ENCODE assay signal across 9 mouse cellular contexts in genomic region chr2:180069770-180070480, GRCm38 (mm10). TPM values are rescaled to one million over a fixed set of nuclear protein-coding genes. Genes with fewer than 3 reads are reported as not detected.
DNase-seq lines count a peak whose midpoint lies in the region; ATAC-seq and TF ChIP-seq lines count a peak whose summit lies in the region.
"Had no signal": no experiment of that assay in that cellular context is flagged by ENCODE, and none has a peak within 500 bp of the region (broad histone marks: within the 10 kb centered on the region; RNA-seq: fewer than 3 reads in every experiment).

No protein-coding gene starts in this region.

- WGBS in lung, adult 2 months, result 30% methylated on average over 20 of the region's 20 CpGs
- 37% methylated on average over 20 of the region's 20 CpGs for WGBS in limb, embryonic 10.5 days
- 35% methylated on average over 20 of the region's 20 CpGs for WGBS in neural tube, embryonic 14.5 days

- no peaks in the 10 kb centered on the region; the same call in 1 of the 2 replicates for H3K9me3 ChIP-seq in limb, embryonic 10.5 days (replicated peaks)
- H3K9me3 ChIP-seq in neural tube, embryonic 14.5 days (ENCODE audit: control insufficient read depth, low read length), result no peaks in the 10 kb centered on the region

- no peak for DNase-seq in lung, adult 2 months
- no peak for DNase-seq in lung, postnatal 14 days
- no peak for DNase-seq in limb, embryonic 10.5 days (ENCODE audit: low spot score)
- DNase-seq in frontal cortex, postnatal 25 days (ENCODE audit: low spot score in 2 of 2), result no peak
- no peak for DNase-seq in retina, postnatal 1 day

- peaks cover 42% of the 10 kb centered on the region for H3K36me3 ChIP-seq in limb, embryonic 10.5 days
- peaks cover 8% of the 10 kb centered on the region; the same call in 1 of the 2 replicates for H3K36me3 ChIP-seq in neural tube, embryonic 14.5 days (ENCODE audit: control insufficient read depth, insufficient read depth, low read length)

- H3K4me1 ChIP-seq in lung, adult 2 months (ENCODE audit: control insufficient read depth, insufficient read depth, low read length), result peaks cover 8% of the 10 kb centered on the region
- H3K4me1 ChIP-seq in limb, embryonic 10.5 days, result peaks cover 10% of the 10 kb centered on the region
- H3K4me1 ChIP-seq in neural tube, embryonic 14.5 days (ENCODE audit: control insufficient read depth, insufficient read depth, low read length), result peaks cover 9% of the 10 kb centered on the region; the same call in 1 of the 2 replicates

- peak overlapping the region; percentile 73 for H3K4me2 ChIP-seq in neural tube, embryonic 14.5 days (ENCODE audit: low read depth, low read length)

- TF ChIP-seq POLR2A in lung, adult 2 months (IDR thresholded peaks at IDR 0.05; ENCODE audit: borderline replicate concordance, extremely low read depth, low read depth, low read length), result no peak

- ATAC-seq in erythroid progenitor cell, adult 5-6 weeks (replicated peaks; ENCODE audit: low FRiP score, poor library complexity, severe bottlenecking), result peak; percentile 19
- peak; percentile 71 for ATAC-seq in neural tube, embryonic 14.5 days (ENCODE audit: low read depth)
- ATAC-seq in monocyte, adult 5-6 weeks (replicated peaks; ENCODE audit: insufficient number of reproducible peaks, low FRiP score, low TSS enrichment, poor library complexity, severe bottlenecking), result no peak; the same call in 1 of the 2 replicates

- H3K27ac ChIP-seq in limb, embryonic 10.5 days, result peak overlapping the region; percentile 85
- H3K27ac ChIP-seq in neural tube, embryonic 14.5 days (ENCODE audit: low read depth, low read length), result peak overlapping the region; percentile 86

- H3K9ac ChIP-seq in neural tube, embryonic 14.5 days (replicated peaks; ENCODE audit: low read depth, low read length), result peak overlapping the region; percentile 69

- H3K4me3 ChIP-seq in lung, adult 2 months (replicated peaks; ENCODE audit: extremely low read depth, low read depth, low read length), result peak overlapping the region; percentile 91
- H3K4me3 ChIP-seq in limb, embryonic 10.5 days, result peak overlapping the region; percentile 80
- peak overlapping the region; percentile 68 for H3K4me3 ChIP-seq in neural tube, embryonic 14.5 days (ENCODE audit: low read depth, low read length)

- H3K27me3 ChIP-seq in limb, embryonic 10.5 days (ENCODE audit: low read depth, poor library complexity, severe bottlenecking), result no peaks in the 10 kb centered on the region
- no peaks in the 10 kb centered on the region for H3K27me3 ChIP-seq in neural tube, embryonic 14.5 days (ENCODE audit: control insufficient read depth, insufficient read depth, low read length)

- no peak for TF ChIP-seq CTCF in lung, adult 2 months (IDR thresholded peaks at IDR 0.05; ENCODE audit: insufficient read depth, low read length)

RNA-seq across cellular contexts. Expression of gene Mtg2, which starts 0.5 kb away (rescaled TPM):
- 15.2 and 17.1 TPM in 2 replicates for polyA plus RNA-seq in lung, adult 2 months (2012; rRNA removed)
- total RNA-seq in erythroid progenitor cell, adult 5-6 weeks (2015; ENCODE audit: low replicate concordance), result 1.3 TPM in 1 of 2 replicates, not detected in the other
- total RNA-seq in erythroid progenitor cell, adult 5-6 weeks (2017; ENCODE audit: low replicate concordance), result 2.6 and 4.9 TPM in 2 replicates
- polyA plus RNA-seq in limb, embryonic 10.5 days (2016; fragmentation: Nextera tagmentation; extraction: Ambion mirVana), result 32.1 and 33.1 TPM in 2 replicates
- polyA plus RNA-seq in neural tube, embryonic 14.5 days (2014; fragmentation: Nextera tagmentation; extraction: Ambion mirVana), result 33.3 and 34.2 TPM in 2 replicates
- 13.7 to 21.6 TPM (median 15.9 TPM) in 3 replicates for total RNA-seq in monocyte, adult 5-6 weeks (2017)

RNA-seq across cellular contexts. Expression of gene Ss18l1, which starts 27.6 kb away (rescaled TPM):
- 7.1 and 7.4 TPM in 2 replicates for polyA plus RNA-seq in lung, adult 2 months (2012; rRNA removed)
- total RNA-seq in erythroid progenitor cell, adult 5-6 weeks (2015; ENCODE audit: low replicate concordance), result 0.36 TPM in 1 of 2 replicates, not detected in the other
- 0.13 and 0.68 TPM in 2 replicates for total RNA-seq in erythroid progenitor cell, adult 5-6 weeks (2017; ENCODE audit: low replicate concordance)
- 5.8 and 7.4 TPM in 2 replicates for polyA plus RNA-seq in limb, embryonic 10.5 days (2016; fragmentation: Nextera tagmentation; extraction: Ambion mirVana)
- polyA plus RNA-seq in neural tube, embryonic 14.5 days (2014; fragmentation: Nextera tagmentation; extraction: Ambion mirVana), result 57.8 and 58.8 TPM in 2 replicates
- 3.4 to 5.8 TPM (median 5.0 TPM) in 3 replicates for total RNA-seq in monocyte, adult 5-6 weeks (2017)

RNA-seq across cellular contexts. Expression of gene Psma7, which starts 27.7 kb away (rescaled TPM):
- polyA plus RNA-seq in lung, adult 2 months (2012; rRNA removed), result 98.3 and 115 TPM in 2 replicates
- total RNA-seq in erythroid progenitor cell, adult 5-6 weeks (2015; ENCODE audit: low replicate concordance), result 54.1 and 65.2 TPM in 2 replicates
- total RNA-seq in erythroid progenitor cell, adult 5-6 weeks (2017; ENCODE audit: low replicate concordance), result 69.1 and 112 TPM in 2 replicates
- 868 and 947 TPM in 2 replicates for polyA plus RNA-seq in limb, embryonic 10.5 days (2016; fragmentation: Nextera tagmentation; extraction: Ambion mirVana)
- polyA plus RNA-seq in neural tube, embryonic 14.5 days (2014; fragmentation: Nextera tagmentation; extraction: Ambion mirVana), result 585 and 653 TPM in 2 replicates
- 280 to 356 TPM (median 293 TPM) in 3 replicates for total RNA-seq in monocyte, adult 5-6 weeks (2017)

RNA-seq across cellular contexts. Expression of gene Hrh3, which starts 34.4 kb away (rescaled TPM):
- 0.10 and 0.15 TPM in 2 replicates for polyA plus RNA-seq in lung, adult 2 months (2012; rRNA removed)
- not detected in 2 replicates for total RNA-seq in erythroid progenitor cell, adult 5-6 weeks (2015; ENCODE audit: low replicate concordance)
- total RNA-seq in erythroid progenitor cell, adult 5-6 weeks (2017; ENCODE audit: low replicate concordance), result not detected in 2 replicates
- not detected in 2 replicates for polyA plus RNA-seq in limb, embryonic 10.5 days (2016; fragmentation: Nextera tagmentation; extraction: Ambion mirVana)
- 1.5 and 1.8 TPM in 2 replicates for polyA plus RNA-seq in neural tube, embryonic 14.5 days (2014; fragmentation: Nextera tagmentation; extraction: Ambion mirVana)
- total RNA-seq in monocyte, adult 5-6 weeks (2017), result not detected in 3 replicates
- total RNA-seq: neutrophil, adult 5-6 weeks had no signal

RNA-seq across cellular contexts. Expression of gene Lsm14b, which starts 45.1 kb away (rescaled TPM):
- polyA plus RNA-seq in lung, adult 2 months (2012; rRNA removed), result 19.8 and 24.0 TPM in 2 replicates
- 6.5 and 7.1 TPM in 2 replicates for total RNA-seq in erythroid progenitor cell, adult 5-6 weeks (2015; ENCODE audit: low replicate concordance)
- total RNA-seq in erythroid progenitor cell, adult 5-6 weeks (2017; ENCODE audit: low replicate concordance), result 5.7 and 11.3 TPM in 2 replicates
- polyA plus RNA-seq in limb, embryonic 10.5 days (2016; fragmentation: Nextera tagmentation; extraction: Ambion mirVana), result 8.1 and 9.1 TPM in 2 replicates
- polyA plus RNA-seq in neural tube, embryonic 14.5 days (2014; fragmentation: Nextera tagmentation; extraction: Ambion mirVana), result 14.1 and 17.3 TPM in 2 replicates
- 38.6 to 53.9 TPM (median 53.4 TPM) in 3 replicates for total RNA-seq in monocyte, adult 5-6 weeks (2017)
